Mouse (Mus musculus): Measurements from ENCODE around the gene Myo9b. TPM values are rescaled to one million over a fixed set of nuclear protein-coding genes. Genes with fewer than 3 reads are reported as not detected.

Gene Myo9b
- polyA plus RNA-seq, 1 experiment from 2014 or later: 17.4 TPM

DNA sequence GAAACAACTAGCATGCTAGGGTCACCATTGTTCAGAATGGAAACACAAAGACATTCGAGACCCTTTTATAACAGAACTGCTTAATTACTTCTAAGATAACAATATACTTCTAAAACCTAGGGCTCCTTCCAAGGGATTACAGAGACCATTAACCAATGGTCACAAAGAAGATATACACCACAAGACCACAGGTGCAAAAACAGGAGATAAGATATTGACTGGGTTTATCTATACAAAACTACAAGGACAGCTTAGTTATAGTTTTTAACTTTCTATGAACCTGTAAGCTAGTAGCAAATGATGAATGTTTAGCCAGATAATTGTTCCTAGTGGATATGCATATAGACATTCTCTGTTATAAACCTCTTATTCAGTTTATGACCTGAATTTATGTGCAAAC is 30.3 kb downstream of the Myo9b start:
- no peaks in the 10 kb centered on the region for H3K36me3 ChIP-seq (ENCODE audit: control insufficient read depth, insufficient read depth, low read length)
- WGBS: 88% methylated on average over 1 of the region's 1 CpGs

GRCm38 (mm10) chr8:71303632-71304031 is 31.1 kb downstream of the Myo9b start:
- Histone ChIP-seq H3K4me2 (replicated peaks; ENCODE audit: low read depth, low read length) (no peak overlapping the region), H3K27ac (ENCODE audit: low read depth, low read length) (no peak overlapping the region), H3K27me3 (ENCODE audit: control insufficient read depth, insufficient read depth, low read length) (no peaks in the 10 kb centered on the region), H3K4me3 (ENCODE audit: low read depth, low read length) (no peak overlapping the region), H3K4me1 (replicated peaks; ENCODE audit: control insufficient read depth, insufficient read depth, low read length) (no peaks in the 10 kb centered on the region), H3K36me3 (ENCODE audit: control insufficient read depth, insufficient read depth, low read length) (no peaks in the 10 kb centered on the region), H3K9ac (ENCODE audit: low read depth, low read length) (no peak overlapping the region), H3K9me3 (ENCODE audit: control insufficient read depth, low read length) (no peaks in the 10 kb centered on the region)
- ATAC-seq (ENCODE audit: low FRiP score) (no peak), DNase-seq (ENCODE audit: low spot score) (no peak)
- WGBS: 100% methylated on average over 1 of the region's 1 CpGs

More for the DNA sequence above, 30.3 kb downstream of the Myo9b start:
- no peaks in the 10 kb centered on the region for H3K27me3 ChIP-seq (ENCODE audit: control insufficient read depth, insufficient read depth, low read length)
- H3K4me1 ChIP-seq (replicated peaks; ENCODE audit: control insufficient read depth, insufficient read depth, low read length): no peaks in the 10 kb centered on the region
- no peak overlapping the region for H3K4me2 ChIP-seq (replicated peaks; ENCODE audit: low read depth, low read length)
- no peak overlapping the region for H3K9ac ChIP-seq (ENCODE audit: low read depth, low read length)
- H3K9me3 ChIP-seq (ENCODE audit: control insufficient read depth, low read length): no peaks in the 10 kb centered on the region
- ATAC-seq (ENCODE audit: low FRiP score): no peak
- H3K4me3 ChIP-seq (ENCODE audit: low read depth, low read length): no peak overlapping the region
- no peak overlapping the region for H3K27ac ChIP-seq (ENCODE audit: low read depth, low read length)
- no peak for DNase-seq (ENCODE audit: low spot score)

DNA sequence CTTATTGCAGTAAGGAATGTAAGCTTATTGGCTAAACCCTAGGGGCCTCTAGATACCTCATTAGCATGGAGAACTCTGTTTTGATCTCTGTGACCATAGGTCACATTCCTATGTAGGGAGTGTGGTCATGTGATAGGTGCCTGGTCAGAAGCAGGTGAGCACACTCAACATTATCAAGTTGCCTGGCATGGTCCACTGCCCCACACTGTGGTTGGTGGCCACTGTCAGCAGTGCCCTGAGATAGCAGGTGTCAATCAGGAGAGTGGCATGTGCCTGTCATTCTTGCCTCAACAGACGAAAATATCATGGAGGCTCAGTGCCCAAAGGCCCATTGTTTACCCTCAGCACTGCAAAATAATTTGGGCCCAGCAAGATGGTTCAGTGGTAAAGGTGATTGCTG is 33.5 kb downstream of the Myo9b start:
- no peaks in the 10 kb centered on the region for H3K9me3 ChIP-seq (ENCODE audit: control insufficient read depth, low read length)
- ATAC-seq (ENCODE audit: low FRiP score): no peak
- no peak for DNase-seq (ENCODE audit: low spot score)
- H3K27ac ChIP-seq (ENCODE audit: low read depth, low read length): no peak overlapping the region
- H3K4me3 ChIP-seq (ENCODE audit: low read depth, low read length): no peak overlapping the region
- no peaks in the 10 kb centered on the region for H3K4me1 ChIP-seq (replicated peaks; ENCODE audit: control insufficient read depth, insufficient read depth, low read length)
- H3K27me3 ChIP-seq (ENCODE audit: control insufficient read depth, insufficient read depth, low read length): no peaks in the 10 kb centered on the region
- WGBS: 83% methylated on average over 1 of the region's 1 CpGs
- no peak overlapping the region for H3K4me2 ChIP-seq (replicated peaks; ENCODE audit: low read depth, low read length)
- no peaks in the 10 kb centered on the region for H3K36me3 ChIP-seq (ENCODE audit: control insufficient read depth, insufficient read depth, low read length)
- no peak overlapping the region for H3K9ac ChIP-seq (ENCODE audit: low read depth, low read length)

- H3K36me3 ChIP-seq (ENCODE audit: control insufficient read depth, insufficient read depth, low read length): no peaks in the 10 kb centered on the region
- ATAC-seq (ENCODE audit: low FRiP score): no peak
- no peaks in the 10 kb centered on the region for H3K4me1 ChIP-seq (replicated peaks; ENCODE audit: control insufficient read depth, insufficient read depth, low read length)
- H3K4me2 ChIP-seq (replicated peaks; ENCODE audit: low read depth, low read length): no peak overlapping the region
- no peaks in the 10 kb centered on the region for H3K9me3 ChIP-seq (ENCODE audit: control insufficient read depth, low read length)
- DNase-seq (ENCODE audit: low spot score): no peak
- H3K27me3 ChIP-seq (ENCODE audit: control insufficient read depth, insufficient read depth, low read length): no peaks in the 10 kb centered on the region
- no peak overlapping the region for H3K27ac ChIP-seq (ENCODE audit: low read depth, low read length)
- 96% methylated on average over 1 of the region's 1 CpGs for WGBS
- H3K4me3 ChIP-seq (ENCODE audit: low read depth, low read length): no peak overlapping the region
- H3K9ac ChIP-seq (ENCODE audit: low read depth, low read length): no peak overlapping the region
These were observed 34.9 kb downstream of the Myo9b start for GRCm38 (mm10) chr8:71307371-71307770.

GRCm38 (mm10) chr8:71307913-71308312 is 35.4 kb downstream of the Myo9b start:
- WGBS: 93% methylated on average over 4 of the region's 4 CpGs
- Histone ChIP-seq H3K27me3 (ENCODE audit: control insufficient read depth, insufficient read depth, low read length) (no peaks in the 10 kb centered on the region), H3K27ac (ENCODE audit: low read depth, low read length) (no peak overlapping the region), H3K4me3 (ENCODE audit: low read depth, low read length) (no peak overlapping the region), H3K36me3 (ENCODE audit: control insufficient read depth, insufficient read depth, low read length) (no peaks in the 10 kb centered on the region), H3K9ac (ENCODE audit: low read depth, low read length) (no peak overlapping the region), H3K9me3 (ENCODE audit: control insufficient read depth, low read length) (no peaks in the 10 kb centered on the region), H3K4me2 (replicated peaks; ENCODE audit: low read depth, low read length) (no peak overlapping the region), H3K4me1 (replicated peaks; ENCODE audit: control insufficient read depth, insufficient read depth, low read length) (no peaks in the 10 kb centered on the region)
- ATAC-seq (ENCODE audit: low FRiP score) (no peak), DNase-seq (ENCODE audit: low spot score) (no peak)

DNA sequence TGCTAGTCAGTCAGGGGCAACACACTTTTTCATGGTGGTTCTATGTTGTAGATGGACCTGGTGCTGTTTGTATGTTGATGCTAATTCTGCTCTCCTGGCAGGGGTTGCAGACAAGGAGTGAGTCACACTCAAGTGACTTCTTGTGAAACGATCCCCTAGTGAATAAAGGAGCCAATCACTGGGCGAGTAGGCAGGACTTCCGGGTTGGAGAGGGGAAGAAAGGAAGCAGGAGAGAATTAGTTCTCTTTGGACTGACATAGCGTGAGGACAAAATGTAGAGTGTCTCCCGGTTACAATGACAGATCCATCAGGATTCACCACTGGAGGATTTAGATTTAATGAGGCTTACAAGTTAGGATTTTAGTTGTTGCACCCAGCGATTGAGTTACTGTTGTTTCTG is 37.9 kb downstream of the Myo9b start:
- Histone ChIP-seq H3K9ac (ENCODE audit: low read depth, low read length) (no peak overlapping the region), H3K4me2 (replicated peaks; ENCODE audit: low read depth, low read length) (no peak overlapping the region), H3K27me3 (ENCODE audit: control insufficient read depth, insufficient read depth, low read length) (no peaks in the 10 kb centered on the region), H3K36me3 (ENCODE audit: control insufficient read depth, insufficient read depth, low read length) (no peaks in the 10 kb centered on the region), H3K4me3 (ENCODE audit: low read depth, low read length) (no peak overlapping the region), H3K27ac (ENCODE audit: low read depth, low read length) (no peak overlapping the region), H3K9me3 (ENCODE audit: control insufficient read depth, low read length) (no peaks in the 10 kb centered on the region), H3K4me1 (replicated peaks; ENCODE audit: control insufficient read depth, insufficient read depth, low read length) (no peaks in the 10 kb centered on the region)
- DNase-seq (ENCODE audit: low spot score) (no peak), ATAC-seq (ENCODE audit: low FRiP score) (no peak)
- 82% methylated on average over 6 of the region's 6 CpGs for WGBS

GRCm38 (mm10) chr8:71312700-71313099 is 40.2 kb downstream of the Myo9b start:
- Histone ChIP-seq H3K36me3 (ENCODE audit: control insufficient read depth, insufficient read depth, low read length) (no peaks in the 10 kb centered on the region), H3K4me1 (replicated peaks; ENCODE audit: control insufficient read depth, insufficient read depth, low read length) (no peaks in the 10 kb centered on the region), H3K27ac (ENCODE audit: low read depth, low read length) (no peak overlapping the region), H3K27me3 (ENCODE audit: control insufficient read depth, insufficient read depth, low read length) (no peaks in the 10 kb centered on the region), H3K9me3 (ENCODE audit: control insufficient read depth, low read length) (no peaks in the 10 kb centered on the region), H3K9ac (ENCODE audit: low read depth, low read length) (no peak overlapping the region), H3K4me3 (ENCODE audit: low read depth, low read length) (no peak overlapping the region), H3K4me2 (replicated peaks; ENCODE audit: low read depth, low read length) (no peak overlapping the region)
- DNase-seq (ENCODE audit: low spot score) (no peak), ATAC-seq (ENCODE audit: low FRiP score) (no peak)
- WGBS: 69% methylated on average over 1 of the region's 1 CpGs

GRCm38 (mm10) chr8:71313951-71314350 is 41.4 kb downstream of the Myo9b start:
- DNase-seq (ENCODE audit: low spot score) (no peak), ATAC-seq (ENCODE audit: low FRiP score) (no peak)
- H3K27ac ChIP-seq (ENCODE audit: low read depth, low read length): no peak overlapping the region
- no peaks in the 10 kb centered on the region for H3K27me3 ChIP-seq (ENCODE audit: control insufficient read depth, insufficient read depth, low read length)
- H3K4me1 ChIP-seq (replicated peaks; ENCODE audit: control insufficient read depth, insufficient read depth, low read length): no peaks in the 10 kb centered on the region
- H3K4me3 ChIP-seq (ENCODE audit: low read depth, low read length): no peak overlapping the region
- H3K9ac ChIP-seq (ENCODE audit: low read depth, low read length): no peak overlapping the region
- no peaks in the 10 kb centered on the region for H3K36me3 ChIP-seq (ENCODE audit: control insufficient read depth, insufficient read depth, low read length)
- 91% methylated on average over 2 of the region's 2 CpGs for WGBS
- H3K9me3 ChIP-seq (ENCODE audit: control insufficient read depth, low read length): no peaks in the 10 kb centered on the region
- H3K4me2 ChIP-seq (replicated peaks; ENCODE audit: low read depth, low read length): no peak overlapping the region

- Histone ChIP-seq H3K4me3 (ENCODE audit: low read depth, low read length) (no peak overlapping the region), H3K27me3 (ENCODE audit: control insufficient read depth, insufficient read depth, low read length) (no peaks in the 10 kb centered on the region), H3K4me1 (replicated peaks; ENCODE audit: control insufficient read depth, insufficient read depth, low read length) (no peaks in the 10 kb centered on the region), H3K36me3 (ENCODE audit: control insufficient read depth, insufficient read depth, low read length) (no peaks in the 10 kb centered on the region), H3K9me3 (ENCODE audit: control insufficient read depth, low read length) (no peaks in the 10 kb centered on the region), H3K4me2 (replicated peaks; ENCODE audit: low read depth, low read length) (no peak overlapping the region), H3K27ac (ENCODE audit: low read depth, low read length) (no peak overlapping the region), H3K9ac (ENCODE audit: low read depth, low read length) (no peak overlapping the region)
- ATAC-seq (ENCODE audit: low FRiP score) (no peak), DNase-seq (ENCODE audit: low spot score) (no peak)
- 93% methylated on average over 5 of the region's 5 CpGs for WGBS
These were observed 43.5 kb downstream of the Myo9b start for GRCm38 (mm10) chr8:71315972-71316371.

All from hindbrain, embryonic 11.5 days (tissue).